ENCODE assay signal across 8 mouse cellular contexts in the genomic region with DNA sequence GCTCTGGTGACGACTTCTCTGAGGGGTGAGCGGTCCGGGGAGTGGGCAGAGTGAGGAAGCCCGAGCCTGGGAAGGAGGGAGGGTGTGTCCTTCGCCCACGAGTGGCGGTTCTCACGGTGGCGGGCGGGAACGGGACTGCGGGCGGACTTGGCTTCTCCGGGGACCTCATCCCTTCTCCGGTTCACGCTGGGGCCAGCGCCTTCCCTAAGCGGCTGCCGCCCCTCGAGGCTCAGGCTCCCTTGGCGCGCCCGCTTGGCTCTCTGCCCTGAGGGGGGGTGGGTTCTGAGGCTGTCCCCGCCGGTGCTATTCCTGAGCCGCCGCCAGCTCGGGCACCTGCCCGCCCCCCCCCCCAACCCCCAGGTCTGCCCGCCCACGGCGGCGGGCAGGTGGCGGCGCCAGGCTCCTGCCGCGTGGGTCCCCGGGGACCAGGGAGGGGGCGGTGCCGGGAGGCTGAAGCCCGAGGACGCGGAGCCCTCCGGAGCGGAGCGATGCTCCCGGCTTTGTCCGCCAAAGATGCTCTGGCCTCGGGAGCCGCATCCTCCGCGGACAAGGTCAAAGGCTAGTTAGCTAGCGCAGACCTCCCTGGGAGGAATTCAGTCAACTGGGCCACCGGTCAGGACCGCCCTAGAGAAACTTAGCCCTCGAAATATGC. TPM values are rescaled to one million over a fixed set of nuclear protein-coding genes. Genes with fewer than 3 reads are reported as not detected.
A peak's percentile ranks its signal among the peaks of the same experiment; 100 is the strongest.
DNase-seq lines count a peak whose midpoint lies in the region; ATAC-seq and TF ChIP-seq lines count a peak whose summit lies in the region.

No protein-coding gene starts in this region.

- TF ChIP-seq POLR2A in lung, adult 2 months (IDR thresholded peaks at IDR 0.05; ENCODE audit: borderline replicate concordance, extremely low read depth, low read depth, low read length) = no peak
- TF ChIP-seq POLR2A in kidney, adult 2 months (IDR thresholded peaks at IDR 0.05; ENCODE audit: low read depth, low read length) = no peak

- POLR2A ChIA-PET in Patski (lab: Charles Lee) = no interaction called here

- in situ Hi-C loops in Patski (cut with MboI; ENCODE audit: low pct_unique_long_range_greater_than_20kb) = no loop called here

- peak overlapping the region; percentile 50 for H3K4me2 ChIP-seq in forebrain, embryonic 12.5 days
- H3K4me2 ChIP-seq in stomach, embryonic 14.5 days (replicated peaks; ENCODE audit: low read depth, low read length) = peak overlapping the region; percentile 40

- TF ChIP-seq CTCF in lung, adult 2 months (IDR thresholded peaks at IDR 0.05; ENCODE audit: insufficient read depth, low read length) = no peak
- TF ChIP-seq CTCF in Patski (IDR thresholded peaks at IDR 0.05) = no peak
- no peak for TF ChIP-seq CTCF in kidney, adult 2 months (conservative IDR thresholded peaks at IDR 0.05; ENCODE audit: insufficient read depth, insufficient read length, low read depth, low read length)

- no peaks in the 10 kb centered on the region for H3K36me3 ChIP-seq in forebrain, embryonic 12.5 days (replicated peaks)
- H3K36me3 ChIP-seq in kidney, adult 2 months (ENCODE audit: control insufficient read depth, insufficient read depth, low read length) = no peaks in the 10 kb centered on the region
- H3K36me3 ChIP-seq in macrophage (ENCODE audit: inconsistent target) = no peaks in the 10 kb centered on the region
- no peaks in the 10 kb centered on the region for H3K36me3 ChIP-seq in stomach, embryonic 14.5 days (ENCODE audit: control insufficient read depth, insufficient read depth, low read length)

- peak overlapping the region; percentile 86 for H3K27ac ChIP-seq in forebrain, embryonic 12.5 days
- H3K27ac ChIP-seq in kidney, adult 2 months (ENCODE audit: insufficient read depth, low read depth, low read length) = peak overlapping the region; percentile 81; the same call in 1 of the 2 replicates
- no peak overlapping the region for H3K27ac ChIP-seq in macrophage
- peak overlapping the region; percentile 58; the same call in 1 of the 2 replicates for H3K27ac ChIP-seq in stomach, embryonic 14.5 days (ENCODE audit: low read length)

- DNase-seq in lung, adult 2 months = no peak
- no peak for DNase-seq in lung, postnatal 36 days
- DNase-seq in Patski (ENCODE audit: low read depth, low spot score) = no peak
- DNase-seq in kidney, adult 2 months = peak; percentile 34
- DNase-seq in cerebellum, adult 11-12 months = no peak

- H3K27me3 ChIP-seq in Patski = peaks cover 7% of the 10 kb centered on the region
- H3K27me3 ChIP-seq in forebrain, embryonic 12.5 days = peaks cover 8% of the 10 kb centered on the region; the same call in 1 of the 2 replicates
- H3K27me3 ChIP-seq in kidney, adult 2 months (replicated peaks; ENCODE audit: control insufficient read depth, insufficient read depth, low read length) = no peaks in the 10 kb centered on the region
- no peaks in the 10 kb centered on the region for H3K27me3 ChIP-seq in stomach, embryonic 14.5 days (ENCODE audit: control insufficient read depth, insufficient read depth, low read length)

- ATAC-seq in Patski = peak; percentile 60
- peak; percentile 59 for ATAC-seq in forebrain, embryonic 12.5 days (ENCODE audit: low FRiP score)
- ATAC-seq in stomach, embryonic 14.5 days (ENCODE audit: insufficient number of reproducible peaks, insufficient read depth, low FRiP score, low read depth) = peak; percentile 25; the same call in 1 of the 2 replicates

- peaks cover 17% of the 10 kb centered on the region; the same call in 1 of the 2 replicates for H3K79me2 ChIP-seq in macrophage (ENCODE audit: inconsistent target)

- peak overlapping the region; percentile 83 for H3K4me3 ChIP-seq in lung, adult 2 months (replicated peaks; ENCODE audit: extremely low read depth, low read depth, low read length)
- H3K4me3 ChIP-seq in forebrain, embryonic 12.5 days (replicated peaks) = peak overlapping the region; percentile 66
- H3K4me3 ChIP-seq in kidney, adult 2 months (ENCODE audit: insufficient read depth, low read depth, low read length) = peak overlapping the region; percentile 90
- H3K4me3 ChIP-seq in macrophage (ENCODE audit: inconsistent target) = peak overlapping the region; percentile 24; the same call in 1 of the 2 replicates
- peak overlapping the region; percentile 55 for H3K4me3 ChIP-seq in stomach, embryonic 14.5 days (ENCODE audit: low read depth, low read length)

- peak overlapping the region; percentile 76 for H3K9ac ChIP-seq in forebrain, embryonic 12.5 days
- peak overlapping the region; percentile 38 for H3K9ac ChIP-seq in stomach, embryonic 14.5 days (replicated peaks; ENCODE audit: low read depth, low read length)

- 23% methylated on average over 56 of the region's 56 CpGs for WGBS in lung, adult 2 months
- WGBS in forebrain, embryonic 12.5 days = 23% methylated on average over 40 of the region's 56 CpGs
- under 1% methylated on average over 42 of the region's 56 CpGs for WGBS in kidney, adult 2 months
- 19% methylated on average over 32 of the region's 56 CpGs for WGBS in macrophage (ENCODE audit: missing documents)
- WGBS in stomach, embryonic 14.5 days = 25% methylated on average over 49 of the region's 56 CpGs

- CTCF ChIA-PET in Patski (lab: Charles Lee) = interaction anchor here (0.8 kb wide), 1 partner anchor 18 kb away, joined by 3 read pairs; no protein-coding TSS in a partner anchor

- H3K4me1 ChIP-seq in lung, adult 2 months (ENCODE audit: control insufficient read depth, insufficient read depth, low read length) = no peaks in the 10 kb centered on the region
- H3K4me1 ChIP-seq in forebrain, embryonic 12.5 days = no peaks in the 10 kb centered on the region
- no peaks in the 10 kb centered on the region for H3K4me1 ChIP-seq in kidney, adult 2 months (ENCODE audit: control insufficient read depth, insufficient read depth, low read length)
- H3K4me1 ChIP-seq in stomach, embryonic 14.5 days (ENCODE audit: control insufficient read depth, insufficient read depth, low read length) = no peaks in the 10 kb centered on the region

- no peaks in the 10 kb centered on the region for H3K9me3 ChIP-seq in forebrain, embryonic 12.5 days
- no peaks in the 10 kb centered on the region for H3K9me3 ChIP-seq in stomach, embryonic 14.5 days (ENCODE audit: control insufficient read depth, low read depth, low read length)

RNA-seq across cellular contexts. Expression of a gene that starts 6.4 kb away (rescaled TPM):
- 1.8 and 3.4 TPM in 2 replicates for polyA plus RNA-seq in lung, adult 2 months (2012; rRNA removed)
- polyA plus RNA-seq in Patski (2021) (11.9 TPM), macrophage (2018) (4.3 to 6.8 TPM (median 6.0 TPM) in 3 replicates)
- 32.6 and 35.3 TPM in 2 replicates for polyA plus RNA-seq in forebrain, embryonic 12.5 days (2016; fragmentation: Nextera tagmentation; extraction: Ambion mirVana)
- polyA plus RNA-seq in kidney, adult 2 months (2012; rRNA removed) = 1.4 and 1.9 TPM in 2 replicates
- 100 to 1,000 TPM in 4 of 26 experiments, 10 to 100 TPM in 22; 34.4 to 173 (median 60.1) TPM for total RNA-seq in macrophage (2018; cell fraction: chromatin; rRNA removed)
- total RNA-seq in macrophage (2018; cell fraction: cytosol; rRNA removed) = 10 to 100 TPM in 1 of 26 experiments, 1 to 10 TPM in 25; 3.6 to 11.9 (median 5.2) TPM
- total RNA-seq in macrophage (2018; cell fraction: nucleus; rRNA removed) = 100 to 1,000 TPM in 3 of 26 experiments, 10 to 100 TPM in 23; 22.2 to 121 (median 42.2) TPM
- 26.4 and 26.5 TPM in 2 replicates for polyA plus RNA-seq in stomach, embryonic 14.5 days (2014; fragmentation: Nextera tagmentation; extraction: Ambion mirVana)

Comparison
In these comparisons a context has a peak if more than half of its experiments do, and no peak if none do; other contexts are left out.
1. H3K4me3 ChIP-seq: peak in every context shown above with its lines; median percentile 90 in kidney, adult 2 months; 83 in lung, adult 2 months; 66 in forebrain, embryonic 12.5 days; 55 in stomach, embryonic 14.5 days; 24 in macrophage.